Mouse (Mus musculus) Muller cell, postnatal 12 days (primary cell): ENCODE results near the gene Ppp2r5c.

ENCODE experiments used
- DNase-seq: peaks from one replicate; pipeline ENCODE4 v3.0.0-alpha.2; 2015; ENCODE audit errors: inconsistent ontology term

The Ppp2r5c gene

GRCm38 (mm10) chr12:110446290-110447170 lies at the start of gene Ppp2r5c:
Gene Ppp2r5c, plus strand, starts transcription at chr12:110447120.
- peak; percentile 98 for DNase-seq

GRCm38 (mm10) chr12:110398351-110398750 lies 48.6 kb upstream of the Ppp2r5c start:
- peak; percentile 70 for DNase-seq

- no peak for DNase-seq
Observed at GRCm38 (mm10) chr12:110399161-110399560, 47.8 kb upstream of the Ppp2r5c start.

- DNase-seq: no peak
Observed at GRCm38 (mm10) chr12:110400936-110401335, 46.0 kb upstream of the Ppp2r5c start.

DNA sequence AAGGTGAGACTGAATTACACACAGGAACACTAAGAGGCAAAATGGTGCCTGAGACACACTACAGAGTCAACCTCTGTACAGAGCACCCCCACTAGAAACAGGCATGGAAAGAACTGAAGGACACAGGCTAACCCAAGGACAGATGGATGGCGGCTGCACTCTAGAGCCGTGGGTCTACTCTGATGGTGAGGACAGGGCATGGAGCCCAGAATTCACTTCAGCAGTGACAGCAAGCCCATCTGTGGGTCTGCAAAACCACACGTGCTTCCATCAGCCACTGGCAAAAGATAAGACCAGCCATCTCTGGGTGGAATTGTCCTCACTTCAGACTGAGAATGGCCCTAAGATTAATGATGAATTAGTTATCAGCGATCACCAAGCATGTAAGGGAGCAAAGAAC lies 45.0 kb upstream of the Ppp2r5c start:
- no peak for DNase-seq

- DNase-seq: no peak
Observed at GRCm38 (mm10) chr12:110416244-110416643, 30.7 kb upstream of the Ppp2r5c start.

DNA sequence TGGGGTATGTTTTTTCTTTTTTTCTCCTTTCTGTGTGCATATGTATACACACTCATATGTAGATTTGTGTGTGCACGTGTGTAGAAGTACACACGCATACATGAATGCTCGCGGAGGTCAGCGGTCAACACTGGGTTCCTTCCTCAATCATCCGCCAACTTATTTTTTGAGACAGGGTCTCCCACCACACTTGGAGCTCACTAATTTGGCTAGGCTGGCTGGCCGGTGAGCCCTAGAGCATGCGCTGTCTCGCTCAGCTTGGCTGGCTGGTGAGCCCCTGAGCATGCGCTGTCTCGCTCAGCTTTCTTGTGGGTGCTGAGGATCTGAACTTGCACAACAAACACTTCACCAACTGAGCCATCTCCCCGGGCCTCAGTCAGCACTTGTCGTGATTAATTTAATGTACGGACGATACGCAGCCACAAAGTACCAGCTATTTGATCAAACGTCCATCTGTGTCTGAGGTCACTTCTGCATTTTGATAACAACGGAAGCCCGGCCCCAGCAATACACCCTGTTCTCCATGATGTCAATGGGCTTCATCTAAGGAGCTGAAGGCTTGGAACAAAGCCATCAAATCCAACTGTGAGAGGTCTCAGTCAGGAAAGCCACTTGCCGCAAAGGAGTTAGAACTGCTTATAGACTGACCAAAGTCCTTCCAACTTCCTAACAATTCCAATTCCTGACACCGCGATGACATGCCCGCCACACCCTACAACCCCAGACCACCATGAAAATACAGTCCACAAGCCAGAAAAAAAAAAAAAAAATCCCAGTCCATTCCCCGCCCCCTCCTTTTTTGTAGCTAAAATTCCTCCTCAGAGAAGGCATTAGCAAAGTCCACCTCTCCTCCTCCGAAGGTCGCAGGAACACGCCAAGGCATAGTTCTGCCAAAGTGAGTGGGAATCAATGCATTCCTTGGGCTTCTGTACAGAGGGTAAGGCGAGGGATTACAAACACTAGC lies 29.6 kb upstream of the Ppp2r5c start:
- DNase-seq: no peak

- DNase-seq: no peak
Observed at GRCm38 (mm10) chr12:110417987-110418734, 28.8 kb upstream of the Ppp2r5c start.

DNA sequence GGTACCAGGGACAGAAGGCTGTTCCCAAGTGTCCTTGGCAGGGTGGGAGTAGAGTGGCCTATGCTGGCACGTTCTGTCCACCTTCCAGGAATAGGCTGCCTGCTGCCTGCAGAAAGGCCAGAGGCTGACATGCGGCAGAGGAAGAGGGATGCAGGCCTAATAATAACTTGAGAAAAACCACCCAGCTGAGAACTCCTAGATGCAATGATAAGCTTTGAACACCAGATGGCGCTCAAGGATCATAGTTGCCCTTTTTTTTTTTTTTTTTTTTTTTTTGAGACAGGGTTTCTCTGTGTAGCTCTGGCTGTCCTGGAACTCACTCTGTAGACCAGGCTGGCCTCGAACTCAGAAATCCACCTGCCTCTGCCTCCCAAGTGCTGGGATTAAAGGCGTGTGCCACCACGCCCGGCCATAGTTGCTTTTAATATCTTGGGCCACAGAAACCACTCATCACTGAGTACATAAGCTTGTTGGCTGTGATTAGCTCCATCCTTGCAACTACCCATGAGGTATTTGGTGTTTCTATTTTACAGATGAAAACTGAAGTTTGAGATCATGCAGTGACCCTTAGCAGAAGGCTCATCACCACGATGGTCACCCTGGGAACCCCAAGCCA lies 28.1 kb upstream of the Ppp2r5c start:
- peak; percentile 46 for DNase-seq

- no peak for DNase-seq
Observed at GRCm38 (mm10) chr12:110419879-110420278, 27.0 kb upstream of the Ppp2r5c start.

- DNase-seq: no peak
Observed at GRCm38 (mm10) chr12:110421361-110421760, 25.6 kb upstream of the Ppp2r5c start.

GRCm38 (mm10) chr12:110424008-110424704 lies 22.8 kb upstream of the Ppp2r5c start:
- DNase-seq: no peak

DNA sequence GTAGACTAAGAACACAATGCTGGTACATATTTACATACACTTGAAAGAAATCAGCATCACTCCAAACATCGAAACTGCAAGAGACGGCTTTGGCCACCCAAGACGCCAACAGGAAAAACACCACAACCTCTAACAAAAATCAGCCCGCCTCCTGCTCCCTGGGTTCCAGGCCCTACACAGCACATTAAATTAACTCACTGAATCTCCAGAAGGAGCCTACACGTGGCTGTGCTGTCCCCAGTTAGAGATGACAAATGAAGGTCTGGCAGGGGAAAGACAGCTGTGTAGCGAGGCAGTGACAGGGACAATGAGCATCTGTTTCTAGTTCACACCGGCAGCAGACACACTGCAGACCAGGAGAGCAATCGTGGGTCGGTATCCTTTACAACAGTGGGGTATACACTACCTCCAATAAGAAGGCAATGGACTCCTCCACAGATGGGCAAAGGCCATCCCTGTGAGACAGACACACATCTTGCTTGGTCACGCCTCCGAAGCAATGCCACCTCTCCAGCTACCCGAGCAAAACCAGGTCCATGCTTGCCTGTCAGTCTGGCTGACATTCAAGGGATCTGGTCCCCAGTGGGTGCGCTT lies 20.4 kb upstream of the Ppp2r5c start:
- DNase-seq: no peak

DNA sequence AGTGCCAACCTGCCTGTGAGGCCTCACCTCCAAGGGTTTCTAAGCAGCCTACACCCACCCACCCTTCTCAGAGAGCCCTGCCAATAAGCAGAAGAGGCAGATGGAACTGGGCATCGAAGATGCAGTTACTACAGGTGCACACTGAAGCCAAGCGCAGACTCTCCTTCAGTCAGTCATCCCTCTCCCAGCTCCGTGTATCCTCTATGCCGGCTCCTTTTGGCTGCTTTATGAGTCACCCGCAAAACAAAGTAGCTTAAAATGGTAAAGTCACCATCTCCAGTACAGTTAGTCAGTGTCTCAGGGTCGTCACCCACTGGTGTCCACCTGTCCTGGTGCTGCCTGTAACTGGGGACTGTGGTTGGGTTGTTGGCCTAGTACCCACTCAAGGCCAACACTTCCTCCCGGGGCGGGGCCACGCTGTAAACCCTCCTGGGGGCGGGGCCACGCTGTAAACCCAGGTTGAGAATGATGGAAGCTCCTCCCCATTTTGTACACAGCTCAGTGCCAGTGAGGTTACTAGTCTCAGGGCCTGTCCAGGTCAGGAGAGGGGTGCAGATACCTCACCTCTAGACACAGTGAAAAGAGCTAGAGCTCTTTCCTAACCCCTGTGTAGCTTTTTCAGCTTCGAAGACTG lies 17.5 kb upstream of the Ppp2r5c start:
- DNase-seq: no peak

GRCm38 (mm10) chr12:110429990-110430389 lies 16.9 kb upstream of the Ppp2r5c start:
- no peak for DNase-seq

DNA sequence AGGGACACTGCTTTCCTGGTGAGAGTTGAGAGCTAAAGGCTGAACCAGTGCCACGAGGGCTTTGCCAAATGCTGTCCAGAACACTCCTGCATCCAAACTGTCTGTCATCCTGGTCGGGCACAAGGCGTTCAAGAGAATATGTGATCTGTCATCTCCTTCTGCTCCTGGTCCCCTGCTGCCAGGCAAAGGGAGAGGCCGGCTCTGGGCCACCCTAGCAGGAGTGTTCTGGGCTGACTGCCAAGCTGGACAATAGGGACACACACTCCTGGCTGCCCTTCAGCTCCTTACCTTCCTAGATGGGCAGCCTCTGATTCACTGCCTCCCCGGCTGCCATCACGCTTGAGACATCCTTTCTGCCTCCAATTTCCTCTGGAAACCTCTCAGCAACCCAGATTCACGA lies 15.1 kb upstream of the Ppp2r5c start:
- DNase-seq: peak; percentile 63

- DNase-seq: no peak
Observed at GRCm38 (mm10) chr12:110436638-110437366, 10.1 kb upstream of the Ppp2r5c start.

DNA sequence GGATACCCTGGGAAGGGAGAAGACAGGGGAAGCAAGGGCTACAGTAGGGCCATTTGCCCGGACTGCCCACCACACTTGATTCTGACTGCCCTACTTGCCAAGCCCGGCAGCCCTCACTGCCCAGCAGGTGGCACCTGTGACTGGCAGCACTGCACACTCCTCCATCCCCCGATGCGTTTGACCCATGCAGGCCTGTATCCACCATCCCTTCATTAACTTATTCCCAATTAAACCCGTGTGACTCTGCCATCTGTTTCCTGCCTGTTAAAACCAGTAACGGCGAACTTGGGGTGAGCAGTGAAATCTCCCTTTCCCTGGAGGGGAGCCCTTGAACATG lies 9.6 kb upstream of the Ppp2r5c start:
- DNase-seq: no peak

GRCm38 (mm10) chr12:110438367-110438973 lies 8.4 kb upstream of the Ppp2r5c start:
- DNase-seq: no peak
